Mouse (Mus musculus) layer of hippocampus, adult 9-11 months (tissue): Measurements from ENCODE around the gene Hba-a1.
"Not testable (repeated sequence)": the region's sequence is repeated elsewhere in the genome, so short reads cannot be mapped to it uniquely, and the experiment has no call there.

Source experiments
- DNase-seq: peaks from one replicate; pipeline ENCODE4 v3.0.0; 2022

Hba-a1 gene

DNA sequence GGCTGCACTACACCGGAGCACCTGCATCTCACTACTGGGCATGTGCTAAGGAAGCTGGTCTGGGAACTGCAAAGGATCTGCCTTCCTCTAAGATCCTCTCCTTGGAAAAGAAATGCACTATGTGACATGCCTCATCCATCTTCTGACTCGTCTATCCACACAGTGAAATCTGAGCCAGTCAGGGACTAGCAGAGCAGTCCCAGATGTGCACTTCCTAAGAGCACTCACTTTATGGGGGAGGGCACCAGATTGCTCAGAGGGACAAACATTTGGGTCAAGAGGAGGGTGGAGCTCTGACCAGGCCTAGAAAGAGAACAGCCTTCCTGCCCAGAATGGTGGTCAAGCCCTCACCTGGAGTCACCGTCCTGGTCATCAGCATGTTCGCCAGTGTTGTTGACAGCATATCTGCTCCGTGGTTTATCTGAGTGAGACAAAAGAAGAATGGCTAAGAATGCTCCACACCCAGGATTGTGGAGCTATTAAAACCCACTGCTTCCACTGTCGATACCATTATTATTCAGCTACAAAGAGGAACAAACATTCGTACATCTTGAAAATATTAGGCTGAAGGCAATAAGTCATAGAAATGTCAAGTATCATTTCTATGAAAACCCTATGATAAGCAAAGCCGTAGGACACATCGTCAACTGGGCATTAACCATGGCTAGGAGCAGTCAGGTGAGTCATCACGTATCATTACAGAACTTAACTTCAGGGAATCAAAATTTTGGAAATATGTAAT is 20.5 kb upstream of the Hba-a1 start:
- DNase-seq = no peak

DNA sequence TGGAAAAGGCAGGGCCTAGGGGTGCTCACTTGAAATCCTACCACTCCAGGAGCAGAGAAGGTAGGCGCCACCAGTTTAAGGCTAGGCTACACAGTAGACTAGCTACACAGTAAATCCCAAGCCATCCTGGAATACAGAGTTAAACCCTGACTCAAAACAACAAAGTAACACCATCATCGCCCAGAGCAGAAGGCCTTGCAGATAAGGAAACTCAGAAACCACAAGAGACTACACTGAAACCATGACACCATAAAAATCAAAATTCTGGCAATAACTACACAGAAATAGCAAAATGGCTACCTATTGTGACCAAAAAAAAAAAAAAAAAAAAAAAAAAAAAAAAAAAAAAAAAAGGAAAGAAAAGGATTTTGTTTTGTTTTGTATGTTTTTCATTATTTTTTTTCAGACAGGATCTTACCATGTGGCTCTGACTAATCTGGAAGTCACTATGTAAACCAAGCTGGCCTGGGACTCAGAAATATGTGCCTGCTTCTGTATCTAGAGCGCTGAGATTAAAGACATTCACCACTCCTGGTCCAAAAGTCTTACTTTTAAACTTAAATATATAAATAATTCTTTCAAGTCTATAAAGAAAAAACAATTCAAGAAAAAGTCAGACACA is 18.1 kb upstream of the Hba-a1 start:
- no peak for DNase-seq

DNA sequence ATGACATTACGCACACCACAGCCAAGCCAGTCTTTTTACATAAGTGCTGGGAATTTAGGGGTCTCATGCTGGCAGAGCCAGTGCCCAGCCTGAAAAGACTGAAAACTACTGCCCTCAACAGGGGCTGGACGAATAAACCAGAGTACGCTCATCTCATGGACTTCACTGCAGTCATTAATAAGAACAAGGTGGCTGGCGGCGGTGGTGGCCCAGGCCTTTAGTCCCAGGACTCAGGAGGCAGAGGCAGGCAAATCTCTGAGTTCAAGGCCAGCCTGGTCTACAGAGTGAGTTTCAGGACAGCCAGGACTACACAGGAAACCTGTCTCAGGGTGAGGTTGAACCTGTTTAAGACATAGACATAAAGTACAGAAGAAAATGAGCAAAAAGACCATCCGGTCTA is 17.1 kb upstream of the Hba-a1 start:
- no peak for DNase-seq

DNA sequence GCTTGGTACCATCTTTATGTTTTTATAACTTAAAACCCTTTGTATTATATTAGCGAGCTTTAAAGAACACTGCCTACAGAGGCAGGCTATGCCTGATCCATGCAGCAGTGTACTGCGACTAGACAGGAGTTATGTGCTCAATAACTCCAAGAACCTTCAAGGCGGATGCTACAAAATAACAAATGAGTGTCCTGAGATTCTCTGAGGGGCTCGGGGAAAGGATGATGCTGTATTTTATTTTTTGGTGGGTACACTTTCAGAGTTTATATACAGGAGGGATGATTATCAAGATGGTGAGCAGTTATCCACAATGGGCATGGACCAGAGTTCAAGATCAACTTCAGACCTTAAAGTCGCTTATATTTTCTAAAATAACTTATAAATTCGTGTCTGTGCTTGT is 16.5 kb upstream of the Hba-a1 start:
- DNase-seq = no peak

DNA sequence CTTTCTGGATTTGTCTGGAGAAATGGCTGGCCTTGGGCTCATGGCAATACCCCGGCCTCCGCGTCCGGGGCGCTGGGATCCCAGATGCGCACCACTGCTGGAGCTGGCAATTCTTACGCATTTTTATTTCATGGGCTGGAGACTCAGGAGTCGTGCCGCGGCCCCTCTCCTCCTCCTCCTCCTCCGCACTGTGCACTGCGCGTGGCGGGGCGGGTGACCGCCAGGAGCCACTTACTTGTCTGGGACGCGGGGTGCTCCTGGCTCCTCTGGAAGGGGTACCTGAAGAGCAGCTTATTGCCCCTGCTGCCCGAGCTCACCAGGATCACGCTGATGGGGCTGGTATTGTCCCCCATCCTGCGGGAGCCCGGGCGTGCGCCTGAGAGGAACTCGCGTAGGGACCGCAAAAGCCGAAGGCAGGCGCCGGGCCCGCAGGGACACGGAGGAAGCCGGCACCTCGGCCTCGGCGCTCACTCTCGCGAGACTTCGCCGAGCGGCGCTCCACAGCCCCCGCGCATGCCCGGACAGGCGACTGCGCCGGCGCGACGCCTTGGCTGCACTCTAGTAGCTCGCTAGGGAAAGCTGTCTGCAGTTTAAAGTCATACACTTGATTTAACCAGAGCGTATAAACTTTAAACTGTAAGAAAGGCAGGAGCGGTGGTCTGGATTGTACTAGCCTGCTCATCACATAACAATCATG is 16.0 kb upstream of the Hba-a1 start, which contains the start of gene Nprl3:
Gene Nprl3, minus strand, starts transcription at position 520 of the 697 bp plus-strand sequence.
- DNase-seq = peak; percentile 96

DNA sequence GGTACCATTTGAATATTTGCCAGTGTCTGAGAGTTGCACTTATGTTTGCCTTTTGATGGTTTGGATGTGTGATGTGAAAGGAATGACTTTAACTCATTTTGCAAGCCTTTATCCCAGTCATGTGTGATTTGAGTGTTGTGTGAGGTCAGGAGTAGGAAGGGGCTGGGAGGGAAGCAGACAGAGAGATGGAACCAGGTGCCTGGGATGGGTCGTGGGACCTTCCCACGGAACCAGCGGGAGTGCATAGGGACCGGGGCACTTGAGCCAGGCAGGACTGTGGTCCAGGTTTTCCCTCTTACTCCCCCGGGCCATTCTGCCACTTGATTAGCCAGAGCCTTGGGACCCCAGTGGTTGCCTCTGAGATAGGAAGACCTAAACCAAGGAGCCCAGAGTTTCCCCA is 15.3 kb upstream of the Hba-a1 start:
- no peak for DNase-seq

DNA sequence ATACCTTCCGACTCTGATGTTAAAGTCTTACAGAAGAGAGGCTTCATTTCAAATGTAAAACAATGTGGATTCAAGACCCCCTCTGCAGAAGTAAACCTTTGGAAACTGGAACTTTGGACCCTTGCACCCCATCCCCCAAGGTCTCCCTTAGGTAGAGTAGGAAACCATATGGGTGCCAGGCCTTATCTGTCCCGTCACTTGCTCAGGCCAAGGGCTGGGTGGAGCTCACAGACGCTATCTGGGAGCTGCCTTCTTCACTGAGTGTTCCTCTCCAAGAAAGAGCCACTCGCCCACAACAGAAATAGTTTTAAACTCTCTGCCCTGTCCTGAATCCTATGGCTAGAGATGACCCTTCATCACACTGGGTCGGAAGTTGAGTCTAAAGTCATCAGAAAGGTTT is 14.4 kb upstream of the Hba-a1 start:
- DNase-seq = no peak

DNA sequence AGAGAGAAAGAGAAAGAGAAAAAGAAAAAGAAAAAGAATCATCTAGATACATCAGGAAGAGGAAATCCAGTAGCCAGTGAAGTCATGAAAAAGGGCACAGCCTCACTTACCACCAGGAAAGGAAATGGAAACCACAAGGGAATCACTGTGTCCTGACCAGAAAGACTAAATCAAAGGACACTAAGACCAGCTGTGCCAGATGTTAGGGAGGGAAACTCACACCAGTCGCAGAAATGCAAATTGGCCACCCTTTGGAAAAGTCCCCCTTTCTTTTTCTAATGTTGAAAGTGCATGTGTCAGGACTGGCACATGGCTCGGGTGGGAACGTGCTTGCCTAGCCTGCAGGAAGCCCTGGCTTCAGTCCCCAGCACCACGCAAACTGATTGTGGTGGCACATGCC is 12.1 kb upstream of the Hba-a1 start:
- no peak for DNase-seq

DNA sequence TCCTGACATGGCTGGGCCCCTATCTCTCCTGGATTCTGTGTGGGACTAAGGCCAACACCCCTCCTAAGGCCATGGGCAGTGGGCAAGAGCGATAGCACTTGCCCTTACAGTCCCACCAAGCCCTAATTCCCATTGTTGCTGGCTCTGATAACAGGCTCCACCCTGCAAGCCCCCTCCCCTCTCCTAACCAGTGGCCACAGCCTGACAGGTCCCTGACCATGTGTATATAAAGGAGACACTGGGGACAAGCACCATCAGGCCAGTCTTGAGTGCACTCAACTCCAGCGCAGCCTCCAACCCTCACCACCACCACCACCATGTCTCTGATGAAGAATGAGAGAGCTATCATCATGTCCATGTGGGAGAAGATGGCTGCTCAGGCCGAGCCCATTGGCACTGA is 7.0 kb upstream of the Hba-a1 start, which contains the start of gene Hba-x:
Gene Hba-x, plus strand, starts transcription at position 54 of the 400 bp plus-strand sequence.
- no peak for DNase-seq

DNA sequence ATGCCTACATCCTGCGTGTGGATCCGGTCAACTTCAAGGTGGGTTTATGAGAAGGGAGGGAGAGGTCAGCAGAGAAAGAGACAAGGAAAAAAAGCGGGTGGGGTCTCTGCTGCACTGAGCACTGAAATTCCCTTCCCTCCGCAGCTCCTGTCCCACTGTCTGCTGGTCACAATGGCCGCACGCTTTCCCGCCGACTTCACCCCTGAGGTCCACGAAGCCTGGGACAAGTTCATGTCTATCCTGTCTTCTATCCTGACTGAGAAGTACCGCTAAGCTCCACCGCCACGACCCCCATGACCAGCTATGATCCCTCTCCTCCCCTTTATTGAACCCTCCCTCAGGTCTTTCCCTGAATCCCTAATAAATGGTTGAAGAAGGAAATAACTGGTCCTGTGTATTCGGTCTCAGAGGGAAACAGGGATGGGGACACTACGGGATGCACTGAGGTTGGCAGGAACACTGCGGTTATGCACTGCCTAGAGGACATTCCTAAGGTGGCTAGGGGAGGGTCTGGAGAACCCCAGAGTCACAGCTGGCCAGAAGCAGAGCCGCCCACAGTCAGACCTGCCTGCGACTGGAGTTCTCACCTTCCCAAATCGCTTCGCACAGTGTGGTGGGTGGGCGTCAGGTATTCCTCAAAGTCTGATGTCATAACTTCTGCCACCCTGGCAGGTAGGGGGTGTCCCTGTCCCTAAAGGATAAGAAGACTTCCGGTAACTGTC is 5.4 kb upstream of the Hba-a1 start:
- no peak for DNase-seq

DNA sequence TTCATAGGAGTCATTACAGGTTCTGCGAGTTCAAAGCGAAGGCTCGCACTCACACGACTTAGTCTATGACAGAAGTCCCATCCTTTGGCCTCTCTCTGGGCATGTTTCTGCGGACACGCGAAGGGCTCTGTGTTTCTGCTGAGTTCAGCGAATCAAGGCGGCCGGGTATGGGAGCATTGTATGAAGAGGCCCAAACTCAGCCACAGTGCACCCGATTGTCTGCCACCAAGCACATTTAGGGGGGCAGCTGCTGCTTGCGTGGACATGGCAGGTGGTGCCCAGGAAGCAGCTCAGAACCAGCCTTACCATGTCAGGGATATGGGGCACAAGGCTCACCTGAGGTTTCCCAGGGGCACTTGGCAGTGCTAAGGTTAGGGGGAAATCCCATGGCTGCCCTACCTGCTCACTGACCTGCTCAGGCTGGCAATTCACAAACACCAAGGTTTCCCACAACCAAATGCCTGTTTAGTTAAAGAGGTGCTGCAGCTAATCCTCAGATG is 4.8 kb upstream of the Hba-a1 start:
- no peak for DNase-seq

DNA sequence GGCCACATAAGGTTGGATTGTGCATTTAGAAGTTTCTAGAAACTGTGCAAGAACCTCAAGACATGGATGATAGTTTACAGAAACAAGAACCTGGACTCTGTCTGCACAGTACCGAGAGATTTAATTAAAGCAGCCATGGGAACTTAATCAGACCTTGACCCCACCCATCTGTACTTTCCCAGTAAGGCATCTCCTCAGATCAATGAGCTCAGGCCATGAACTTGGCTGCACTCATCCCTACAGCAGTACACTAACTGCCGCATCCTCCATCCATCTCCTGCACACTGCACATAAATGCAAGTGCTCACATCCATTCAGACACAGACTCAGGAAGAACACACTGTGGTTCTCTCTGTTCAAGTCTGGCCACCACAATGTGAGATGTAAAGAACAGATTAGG is 2.7 kb upstream of the Hba-a1 start:
- DNase-seq = no peak

DNA sequence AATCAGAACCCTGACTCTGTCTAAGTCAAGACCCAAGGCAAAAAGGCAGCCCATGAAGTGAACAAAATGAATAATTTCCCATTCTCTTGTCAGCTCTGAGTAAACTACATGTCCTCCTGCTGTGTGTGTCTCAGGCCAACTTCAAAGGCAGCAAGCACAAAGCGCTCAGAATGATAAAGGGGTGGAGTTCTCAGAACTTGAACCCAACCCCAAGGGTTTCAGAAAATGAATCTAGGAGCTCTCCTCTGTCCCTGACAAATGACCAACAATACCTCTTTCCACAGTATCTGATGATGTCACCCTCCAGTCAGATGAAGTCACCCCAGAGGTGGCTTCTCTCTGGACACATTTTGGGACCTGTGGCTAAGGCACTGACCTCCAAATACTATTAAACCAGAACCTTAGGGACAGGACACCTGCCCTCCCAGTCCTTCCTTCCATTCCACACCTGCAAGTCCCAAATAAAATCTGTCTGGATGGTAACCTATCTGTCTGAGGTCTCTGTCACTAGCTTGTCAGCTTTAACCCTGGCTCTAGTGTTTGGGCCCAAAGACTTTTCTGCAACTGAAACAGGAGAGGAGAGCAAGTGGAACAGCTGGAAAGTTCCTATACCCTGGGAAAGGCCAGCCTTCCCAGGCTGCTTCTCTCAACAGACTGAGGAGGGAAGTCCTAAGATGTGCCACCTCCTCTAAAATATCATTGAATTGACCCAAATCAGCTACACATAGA is 1.7 kb upstream of the Hba-a1 start:
- DNase-seq = no peak

DNA sequence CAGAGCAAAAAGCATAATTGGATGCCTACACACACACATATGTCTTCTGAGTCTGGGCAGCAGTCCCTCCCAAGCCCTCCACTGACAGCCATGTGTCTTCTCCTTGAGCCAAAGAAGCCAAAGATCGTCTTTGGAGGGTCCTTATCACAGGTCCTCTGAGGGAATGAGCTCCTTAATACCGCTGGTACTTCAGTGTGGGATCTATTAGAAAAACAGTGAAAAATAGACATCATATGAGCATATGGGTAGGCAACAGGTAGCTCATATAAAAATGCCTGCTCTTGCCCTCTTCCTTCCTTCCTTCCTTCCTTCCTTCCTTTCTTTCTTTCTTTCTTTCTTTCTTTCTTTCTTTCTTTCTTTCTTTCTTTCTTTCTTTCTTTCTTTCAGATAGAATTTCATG is 1.3 kb downstream of the Hba-a1 start:
- DNase-seq = not testable (repeated sequence)

DNA sequence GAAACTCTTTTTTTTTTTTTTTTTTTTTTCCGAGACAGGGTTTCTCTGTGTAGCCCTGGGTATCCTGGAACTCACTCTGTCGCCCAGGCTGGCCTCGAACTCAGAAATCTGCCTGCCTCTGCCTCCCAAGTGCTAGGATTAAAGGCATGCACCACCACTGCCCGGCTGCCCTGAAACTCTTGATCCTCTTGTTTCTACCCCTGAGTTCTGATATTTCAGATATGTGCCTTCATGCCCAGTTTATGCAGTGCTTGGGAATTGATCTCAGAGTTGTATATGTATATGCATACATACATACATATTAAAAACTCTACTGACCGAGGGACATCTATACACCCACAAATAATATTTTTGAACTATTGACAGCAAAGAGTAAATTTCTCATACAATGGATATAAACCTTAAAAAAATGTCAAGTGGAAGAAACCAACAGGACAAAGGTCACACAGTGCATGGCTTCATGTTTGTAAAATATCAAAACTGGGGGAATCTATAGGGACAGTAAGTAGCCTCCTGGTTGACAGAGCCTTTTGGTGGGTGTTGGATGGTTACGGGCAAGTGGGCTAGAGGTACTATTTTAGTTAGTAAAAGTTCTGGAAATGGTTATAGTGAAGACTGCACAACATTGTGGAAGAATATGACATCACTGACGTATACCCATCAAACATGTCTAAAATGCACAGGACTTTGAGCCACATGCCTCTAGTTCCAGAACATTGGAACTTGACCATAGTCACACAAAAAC is 1.9 kb downstream of the Hba-a1 start:
- no peak for DNase-seq

DNA sequence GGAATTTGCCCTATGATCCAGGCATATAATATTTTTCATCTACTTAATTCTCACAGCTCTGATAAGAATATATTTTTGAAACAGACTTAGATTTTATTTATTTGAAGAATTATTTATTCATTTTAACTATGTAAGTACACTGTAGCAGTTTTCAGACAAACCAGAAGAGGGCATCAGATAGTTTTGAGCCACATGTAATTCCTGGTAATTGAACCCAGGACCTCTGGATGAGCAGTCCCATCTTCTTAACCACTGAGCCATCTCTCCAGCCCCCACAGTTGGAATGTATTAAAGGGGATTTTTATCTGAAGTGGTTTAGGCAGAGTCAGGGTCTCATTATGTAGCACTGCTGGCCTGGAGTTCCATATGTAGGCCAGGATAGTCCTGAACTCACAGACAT is 2.6 kb downstream of the Hba-a1 start:
- DNase-seq = not testable (repeated sequence)

DNA sequence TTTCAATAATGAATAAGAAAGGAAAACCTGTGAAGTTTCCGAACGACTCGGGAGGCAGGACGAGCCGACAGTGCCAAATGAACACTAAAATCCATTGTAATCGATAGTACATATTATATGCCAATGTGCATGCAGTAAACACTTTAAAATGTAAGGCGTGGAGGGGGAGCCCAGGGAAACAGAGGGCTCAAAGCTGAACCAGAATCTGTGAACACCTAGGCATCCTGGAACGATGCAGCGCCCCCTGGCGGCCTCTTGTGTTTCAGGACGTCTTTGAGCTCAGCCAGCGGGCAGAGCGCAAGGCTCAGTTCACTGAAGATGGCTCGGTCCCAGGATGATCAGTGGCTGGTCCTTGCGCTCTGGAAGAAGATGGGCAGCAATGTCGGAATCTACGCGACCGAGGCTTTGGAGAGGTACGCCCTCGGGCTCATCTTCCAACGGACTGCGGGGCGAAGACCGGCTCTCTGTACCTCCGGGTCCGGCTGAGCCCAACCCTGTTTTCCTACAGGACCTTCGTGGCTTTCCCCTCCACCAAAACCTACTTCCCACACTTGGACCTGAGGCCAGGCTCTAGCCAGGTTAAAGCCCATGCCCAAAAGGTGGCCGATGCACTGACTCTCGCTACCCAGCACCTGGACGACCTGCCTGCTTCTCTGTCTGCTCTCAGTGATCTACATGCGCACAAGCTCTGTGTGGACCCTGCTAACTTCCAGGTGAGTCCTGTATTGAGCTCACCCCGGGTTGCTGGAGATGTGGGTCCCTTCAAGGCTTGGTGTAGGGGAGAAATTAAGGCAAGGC is 3.6 kb downstream of the Hba-a1 start, which contains the start of gene Hbq1b:
Gene Hbq1b, plus strand, starts transcription at position 271 of the 798 bp plus-strand sequence.
- DNase-seq = peak; percentile 65

DNA sequence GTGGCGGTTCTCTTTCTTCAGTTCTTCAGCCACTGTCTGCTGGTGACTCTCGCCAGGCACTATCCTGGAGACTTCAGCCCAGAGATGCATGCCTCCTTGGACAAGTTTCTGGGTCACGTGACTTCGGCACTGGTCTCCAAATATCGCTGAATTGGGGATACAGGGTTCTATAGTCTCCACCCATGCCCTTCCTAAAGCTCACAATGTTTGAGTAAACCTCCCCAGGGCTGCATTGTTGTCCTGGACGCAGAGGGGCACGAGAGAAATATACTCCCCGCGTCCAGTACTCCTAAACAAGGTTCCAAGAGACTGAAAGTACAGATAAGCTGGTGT is 4.1 kb downstream of the Hba-a1 start:
- no peak for DNase-seq

DNA sequence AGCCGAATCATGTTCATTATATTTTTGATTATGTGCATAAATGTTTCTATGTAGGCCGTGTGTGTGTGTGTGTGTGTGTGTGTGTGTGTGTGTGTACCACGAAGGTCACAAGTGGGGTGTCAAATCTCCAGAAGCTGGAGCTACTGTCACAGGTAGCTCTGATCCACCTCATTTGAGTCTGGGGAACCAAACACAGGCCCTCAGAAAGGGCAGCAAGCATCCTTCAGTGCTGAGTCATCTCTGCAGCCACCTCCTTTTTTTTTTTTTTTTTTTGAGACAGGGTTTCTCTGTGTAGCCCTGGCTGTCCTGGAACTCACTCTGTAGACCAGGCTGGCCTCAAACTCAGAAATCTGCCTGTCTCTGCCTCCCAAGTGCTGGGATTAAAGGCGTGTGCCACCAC is 9.5 kb downstream of the Hba-a1 start:
- DNase-seq = not testable (repeated sequence)

DNA sequence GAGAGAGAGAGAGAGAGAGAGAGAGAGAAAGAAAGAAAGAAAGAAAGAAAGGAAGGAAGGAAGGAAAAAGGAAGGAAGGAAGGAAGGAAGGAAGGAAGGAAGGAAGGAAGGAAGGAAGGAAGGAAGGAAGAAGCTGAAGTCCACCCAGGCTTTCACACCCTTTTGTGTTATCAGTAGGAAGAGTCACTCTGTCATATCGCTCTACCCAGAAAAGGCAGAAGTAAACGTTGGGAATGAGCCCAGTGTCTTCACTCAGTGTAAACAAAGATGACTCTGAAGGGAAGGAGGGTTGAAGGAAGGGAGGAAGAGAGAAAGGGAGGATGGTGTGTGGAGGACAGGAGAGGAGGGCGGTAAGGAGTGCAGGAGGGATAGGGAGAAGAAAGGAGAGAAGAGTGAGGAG is 10.2 kb downstream of the Hba-a1 start:
- not testable (repeated sequence) for DNase-seq

DNA sequence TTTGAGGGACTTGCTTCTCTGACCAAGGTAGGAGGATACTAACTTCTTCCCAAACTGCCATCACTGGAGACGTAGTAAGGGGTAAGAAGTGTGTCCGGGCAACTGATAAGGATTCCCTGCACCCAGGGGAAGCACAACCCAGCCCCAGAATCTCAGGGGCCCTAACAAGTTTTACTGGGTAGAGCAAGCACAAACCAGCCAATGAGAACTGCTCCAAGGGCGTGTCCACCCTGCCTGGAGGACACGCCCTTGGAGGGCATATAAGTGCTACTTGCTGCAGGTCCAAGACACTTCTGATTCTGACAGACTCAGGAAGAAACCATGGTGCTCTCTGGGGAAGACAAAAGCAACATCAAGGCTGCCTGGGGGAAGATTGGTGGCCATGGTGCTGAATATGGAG is 12.9 kb downstream of the Hba-a1 start, which contains the start of gene Hba-a2:
Gene Hba-a2, plus strand, starts transcription at position 287 of the 400 bp plus-strand sequence.
- not testable (repeated sequence) for DNase-seq
